ENCODE assay signal across 10 mouse cellular contexts in genomic region chr9:61216012-61216770, GRCm38 (mm10).
A peak's percentile ranks its signal among the peaks of the same experiment; 100 is the strongest.
DNase-seq lines count a peak whose midpoint lies in the region; ATAC-seq lines count a peak whose summit lies in the region.
"Had no signal": no experiment of that assay in that cellular context is flagged by ENCODE, and none has a peak within 500 bp of the region (broad histone marks: within the 10 kb centered on the region; RNA-seq: fewer than 3 reads in every experiment).

No protein-coding gene starts in this region.

- H3K27me3 ChIP-seq in hindbrain, embryonic 14.5 days (ENCODE audit: control insufficient read depth, insufficient read depth, low read length) = no peaks in the 10 kb centered on the region
- no peaks in the 10 kb centered on the region for H3K27me3 ChIP-seq in stomach, embryonic 14.5 days (ENCODE audit: control insufficient read depth, insufficient read depth, low read length)

- H3K36me3 ChIP-seq in hindbrain, embryonic 14.5 days (replicated peaks; ENCODE audit: control insufficient read depth, insufficient read depth) = no peaks in the 10 kb centered on the region
- H3K36me3 ChIP-seq in stomach, embryonic 14.5 days (ENCODE audit: control insufficient read depth, insufficient read depth, low read length) = no peaks in the 10 kb centered on the region
- H3K36me3 ChIP-seq: heart, embryonic 12.5 days had no signal

- intact Hi-C loops in left cerebral cortex, postnatal 14 days (cut with DNase I) = loop anchor here (10.0 kb wide), 1 partner anchor 489 kb away; no protein-coding TSS in a partner anchor

- H3K27ac ChIP-seq in hindbrain, embryonic 14.5 days = 0 out of 2 replicates have a peak overlapping the region, but pooled peaks have one; percentile 55
- no peak overlapping the region for H3K27ac ChIP-seq in stomach, embryonic 14.5 days (ENCODE audit: low read length)
- H3K27ac ChIP-seq: liver, embryonic 14.5 days had no signal

- no peaks in the 10 kb centered on the region for H3K9me3 ChIP-seq in hindbrain, embryonic 14.5 days (ENCODE audit: control insufficient read depth, low read length)
- H3K9me3 ChIP-seq in stomach, embryonic 14.5 days (ENCODE audit: control insufficient read depth, low read depth, low read length) = no peaks in the 10 kb centered on the region
- H3K9me3 ChIP-seq: heart, embryonic 12.5 days had no signal

- H3K4me2 ChIP-seq in hindbrain, embryonic 14.5 days (replicated peaks) = no peak overlapping the region
- no peak overlapping the region for H3K4me2 ChIP-seq in stomach, embryonic 14.5 days (replicated peaks; ENCODE audit: low read depth, low read length)
- H3K4me2 ChIP-seq: heart, embryonic 12.5 days had no signal

- H3K4me1 ChIP-seq in hindbrain, embryonic 14.5 days (replicated peaks; ENCODE audit: control insufficient read depth, insufficient read depth, low read length) = peaks cover 20% of the 10 kb centered on the region
- H3K4me1 ChIP-seq in stomach, embryonic 14.5 days (ENCODE audit: control insufficient read depth, insufficient read depth, low read length) = peaks cover 9% of the 10 kb centered on the region; the same call in 1 of the 2 replicates

- no peak overlapping the region for H3K4me3 ChIP-seq in hindbrain, embryonic 14.5 days (replicated peaks; ENCODE audit: low read length)
- H3K4me3 ChIP-seq in stomach, embryonic 14.5 days (ENCODE audit: low read depth, low read length) = no peak overlapping the region
- H3K4me3 ChIP-seq: heart, embryonic 12.5 days had no signal

- DNase-seq in right cerebral cortex, postnatal 10 days (ENCODE audit: low spot score in 2 of 2) = peak; percentile 52 to 67
- DNase-seq in right cerebral cortex, postnatal 4 days = no peak
- no peak for DNase-seq in hindbrain, embryonic 14.5 days (ENCODE audit: low spot score)
- DNase-seq in kidney, postnatal 36 days = peak; percentile 22 to 30
- DNase-seq in cerebellum, postnatal 36 days = no peak
- no peak for DNase-seq in left cerebral cortex, postnatal 14 days (ENCODE audit: low spot score in 2 of 2)
- DNase-seq in urinary bladder, postnatal 25 days (ENCODE audit: low spot score) = no peak

- no peak overlapping the region for H3K9ac ChIP-seq in hindbrain, embryonic 14.5 days
- H3K9ac ChIP-seq in stomach, embryonic 14.5 days (replicated peaks; ENCODE audit: low read depth, low read length) = no peak overlapping the region
- H3K9ac ChIP-seq: heart, embryonic 12.5 days; liver, embryonic 14.5 days had no signal

- peak; percentile 66; the same call in 1 of the 2 replicates for ATAC-seq in hindbrain, embryonic 14.5 days (ENCODE audit: low FRiP score)
- peak; percentile 33; the same call in 1 of the 2 replicates for ATAC-seq in stomach, embryonic 14.5 days (ENCODE audit: insufficient number of reproducible peaks, insufficient read depth, low FRiP score, low read depth)

- 42% methylated on average over 13 of the region's 13 CpGs for WGBS in hindbrain, embryonic 14.5 days
- whole genome bisulfite sequencing in stomach, embryonic 14.5 days = 83% methylated on average over 13 of the region's 13 CpGs

Comparison
In these comparisons a context has a peak if more than half of its experiments do, and no peak if none do; other contexts are left out.
1. DNase-seq: peak in right cerebral cortex, postnatal 10 days (2 of 2) and kidney, postnatal 36 days (2 of 2); none in right cerebral cortex, postnatal 4 days (single experiment), hindbrain, embryonic 14.5 days (single experiment), cerebellum, postnatal 36 days (0 of 2), left cerebral cortex, postnatal 14 days (0 of 2) and urinary bladder, postnatal 25 days (single experiment).